Mouse (Mus musculus) mouse embryonic stem cell (cell line): ENCODE results near the gene Wipf3.

Experiments used
- in situ Hi-C, 2 experiments: fragments of 300-500 bp; cut with MboI; formaldehyde crosslinking; loops; 1 replicate in 1 of 2; 3 replicates in 1 of 2; pipeline ENCODE4 v1.14.3; 2019 to 2020; ENCODE audit warnings: low sequenced_read_pairs in 2 of 2, low pct_unique_long_range_greater_than_20kb in 1 of 2, mixed read lengths in 1 of 2; ENCODE audit not compliant: unreplicated experiment in 1 of 2

Gene Wipf3

GRCm38 (mm10) chr6:54429447-54430194 is at the start of gene Wipf3:
Gene Wipf3 (plus strand): TSS chr6:54429603.
- in situ Hi-C loops, result no loop called here

GRCm38 (mm10) chr6:54382636-54383035 is 46.8 kb upstream of the Wipf3 start:
- in situ Hi-C loops, result no loop called here

- in situ Hi-C loops, result no loop called here
These were observed 45.4 kb upstream of the Wipf3 start for GRCm38 (mm10) chr6:54383893-54384524.

- in situ Hi-C loops, result no loop called here
These were observed 44.6 kb upstream of the Wipf3 start for GRCm38 (mm10) chr6:54384777-54385176.

- in situ Hi-C loops, result no loop called here
These were observed 43.0 kb upstream of the Wipf3 start for GRCm38 (mm10) chr6:54386429-54386828.

- in situ Hi-C loops, result no loop called here
These were observed 42.4 kb upstream of the Wipf3 start for GRCm38 (mm10) chr6:54387044-54387443.

- in situ Hi-C loops, result no loop called here
These were observed 41.7 kb upstream of the Wipf3 start for GRCm38 (mm10) chr6:54387751-54388150.

GRCm38 (mm10) chr6:54388690-54389275 is 40.6 kb upstream of the Wipf3 start:
- in situ Hi-C loops, result no loop called here

- in situ Hi-C loops, result loop anchor here (10.0 kb wide), 1 partner anchor 113 kb away; no protein-coding TSS in a partner anchor
These were observed 37.6 kb upstream of the Wipf3 start for GRCm38 (mm10) chr6:54391765-54392164.

GRCm38 (mm10) chr6:54393886-54394285 is 35.5 kb upstream of the Wipf3 start:
- in situ Hi-C loops, result loop anchor here (10.0 kb wide), 1 partner anchor 111 kb away; no protein-coding TSS in a partner anchor

GRCm38 (mm10) chr6:54399194-54399923 is 30.0 kb upstream of the Wipf3 start:
- in situ Hi-C loops, result loop anchor here (10.0 kb wide), 1 partner anchor 105 kb away; no protein-coding TSS in a partner anchor

GRCm38 (mm10) chr6:54401503-54401902 is 27.9 kb upstream of the Wipf3 start:
- in situ Hi-C loops, result no loop called here

- in situ Hi-C loops, result no loop called here
These were observed 24.5 kb upstream of the Wipf3 start for GRCm38 (mm10) chr6:54404916-54405315.

- in situ Hi-C loops, result no loop called here
These were observed 23.3 kb upstream of the Wipf3 start for GRCm38 (mm10) chr6:54406116-54406515.

- in situ Hi-C loops, result no loop called here
These were observed 20.1 kb upstream of the Wipf3 start for GRCm38 (mm10) chr6:54409271-54409670.

GRCm38 (mm10) chr6:54410451-54410850 is 19.0 kb upstream of the Wipf3 start:
- in situ Hi-C loops, result no loop called here

- in situ Hi-C loops, result no loop called here
These were observed 17.8 kb upstream of the Wipf3 start for GRCm38 (mm10) chr6:54411591-54411990.

GRCm38 (mm10) chr6:54412879-54413278 is 16.5 kb upstream of the Wipf3 start:
- in situ Hi-C loops, result no loop called here

- in situ Hi-C loops, result no loop called here
These were observed 4.2 kb upstream of the Wipf3 start for GRCm38 (mm10) chr6:54425230-54425629.
